Mouse (Mus musculus) Patski (cell line): ENCODE measurements around the gene Enpp1. TPM values are rescaled to one million over a fixed set of nuclear protein-coding genes. Genes with fewer than 3 reads are reported as not detected.

Experiments used
- ATAC-seq: fragments of 100-300 bp; one replicate; pipeline ENCODE4 v1.8.0; 2021
- CTCF ChIA-PET: fragments of 350-600 bp; sonication (Branson Sonifier 250); formaldehyde crosslinking; loops from one replicate; lab custom pipeline; 2022; ENCODE audit warnings: inconsistent platforms; lab: Charles Lee
- POLR2A ChIA-PET: fragments of 350-600 bp; sonication (Branson Sonifier 250); formaldehyde crosslinking; loops from one replicate; lab custom pipeline; 2022; ENCODE audit warnings: antibody characterized with exemption, inconsistent platforms; lab: Charles Lee
- DNase-seq: peaks from one replicate; pipeline ENCODE4 v3.0.0-alpha.2; 2011; ENCODE audit warnings: low read depth, low spot score
- H3K27me3 ChIP-seq: fragments of 371-371 bp; one replicate; pipeline ENCODE4 v1.5.1; 2021
- CTCF ChIP-seq: fragments of 100-300 bp; IDR thresholded peaks from one replicate; pipeline ENCODE4 v1.5.1; 2021
- in situ Hi-C: fragments of 300-500 bp; cut with MboI; formaldehyde crosslinking; loops from 3 replicates; pipeline ENCODE4 v1.11.1; 2018; ENCODE audit warnings: low pct_unique_long_range_greater_than_20kb, mixed read lengths
- polyA plus RNA-seq: library from polyadenylated mRNA; unstranded; gene quantifications from one replicate; pipeline ENCODE4 v1.2.3, GENCODE M21; 2021

The Enpp1 gene
- polyA plus RNA-seq, 1 experiment from 2014 or later: 4.0 TPM

DNA sequence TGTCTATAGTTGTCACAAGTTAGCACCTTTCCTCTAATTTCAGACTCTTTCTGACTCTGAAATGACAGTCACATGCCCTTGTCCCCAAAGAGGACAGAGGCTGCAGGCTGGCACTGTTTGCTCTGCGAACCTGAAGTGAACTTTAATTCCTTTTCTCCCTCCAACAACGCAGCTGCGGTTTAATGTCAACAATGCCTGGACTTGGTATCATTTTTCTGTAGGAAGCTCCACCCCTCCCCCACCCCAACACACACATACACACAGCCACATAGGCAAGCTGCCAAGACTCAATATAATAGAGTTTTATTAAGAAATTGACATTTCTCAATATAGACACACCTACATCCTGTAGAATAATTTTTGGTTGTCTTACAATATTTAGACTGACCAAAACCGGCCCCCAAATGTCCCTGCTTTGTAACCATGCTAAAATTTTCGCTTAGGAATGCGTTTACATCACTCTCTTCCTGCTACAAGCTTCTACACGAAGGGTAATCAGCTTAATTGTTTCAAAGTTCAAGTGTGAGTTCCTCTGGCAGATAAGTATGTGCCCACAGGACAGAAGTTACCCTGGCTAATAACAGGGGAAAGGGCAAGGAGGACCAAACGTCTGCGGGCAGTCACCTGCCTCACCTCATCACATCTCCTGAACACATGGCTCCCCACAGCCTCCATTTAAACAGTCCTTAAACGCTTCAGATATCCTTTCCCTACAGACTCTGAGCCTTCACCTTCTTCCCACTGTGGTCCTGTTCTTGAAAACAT, 73.5 kb downstream of the Enpp1 start:
- CTCF ChIA-PET: no interaction called here
- no peak for ATAC-seq
- DNase-seq: no peak

DNA sequence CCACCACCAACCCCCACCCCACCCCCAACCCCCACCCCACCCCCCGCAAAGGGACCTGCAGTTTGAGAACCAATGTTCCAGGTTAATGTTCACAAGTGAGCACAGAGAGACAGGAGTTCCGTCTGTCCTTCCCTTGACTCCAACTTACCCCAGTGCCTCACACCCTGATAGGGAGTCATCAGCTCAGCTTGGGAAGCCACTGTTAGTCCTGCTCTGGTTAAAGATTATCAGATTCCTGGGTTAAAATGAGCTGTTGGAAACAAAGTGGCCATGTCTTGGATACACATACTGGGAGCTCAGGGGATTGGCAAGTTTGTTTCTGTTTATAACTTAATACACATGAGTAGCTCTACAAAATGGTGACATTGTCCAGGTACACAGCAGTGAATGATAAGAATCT, 75.0 kb downstream of the Enpp1 start:
- ChIA-PET CTCF (interaction anchor here (1.3 kb wide), 1 partner anchor 153 kb away, joined by 3 read pairs; no protein-coding TSS in a partner anchor), POLR2A (no interaction called here)
- in situ Hi-C loops: loop anchor here (25.0 kb wide), 1 partner anchor 575 kb away; no protein-coding TSS in a partner anchor
- peak; percentile 57 for ATAC-seq
- no peak for DNase-seq
- H3K27me3 ChIP-seq: no peaks in the 10 kb centered on the region
- TF ChIP-seq CTCF: no peak

More for the DNA sequence above, 73.5 kb downstream of the Enpp1 start:
- no peaks in the 10 kb centered on the region for H3K27me3 ChIP-seq
- no peak for TF ChIP-seq CTCF
- in situ Hi-C loops: loop anchor here (25.0 kb wide), 1 partner anchor 574 kb away; no protein-coding TSS in a partner anchor
- POLR2A ChIA-PET: no interaction called here

DNA sequence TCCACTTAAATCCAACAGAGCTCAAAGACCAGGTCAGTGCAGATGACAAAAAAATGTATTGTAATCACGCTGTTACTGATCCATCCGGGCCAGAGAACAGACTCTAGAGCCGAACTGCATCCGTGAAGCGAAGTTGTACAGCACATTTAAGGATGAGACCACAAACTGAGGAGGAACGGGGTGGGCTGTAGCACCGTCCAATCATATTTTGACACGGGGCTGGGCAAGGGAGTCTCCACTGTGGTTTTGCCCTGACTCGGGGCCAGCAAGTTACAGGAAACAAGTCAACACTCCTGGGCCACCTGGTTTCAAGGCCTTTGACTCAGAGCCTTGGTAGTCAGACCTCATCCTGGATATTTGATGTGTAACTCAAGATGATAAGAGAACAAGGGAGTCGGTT, 76.1 kb downstream of the Enpp1 start:
- no peak for DNase-seq
- ATAC-seq: no peak
- TF ChIP-seq CTCF: no peak
- H3K27me3 ChIP-seq: no peaks in the 10 kb centered on the region
- in situ Hi-C loops: loop anchor here (25.0 kb wide), 1 partner anchor 576 kb away; no protein-coding TSS in a partner anchor
- POLR2A ChIA-PET: no interaction called here
- CTCF ChIA-PET: no interaction called here

DNA sequence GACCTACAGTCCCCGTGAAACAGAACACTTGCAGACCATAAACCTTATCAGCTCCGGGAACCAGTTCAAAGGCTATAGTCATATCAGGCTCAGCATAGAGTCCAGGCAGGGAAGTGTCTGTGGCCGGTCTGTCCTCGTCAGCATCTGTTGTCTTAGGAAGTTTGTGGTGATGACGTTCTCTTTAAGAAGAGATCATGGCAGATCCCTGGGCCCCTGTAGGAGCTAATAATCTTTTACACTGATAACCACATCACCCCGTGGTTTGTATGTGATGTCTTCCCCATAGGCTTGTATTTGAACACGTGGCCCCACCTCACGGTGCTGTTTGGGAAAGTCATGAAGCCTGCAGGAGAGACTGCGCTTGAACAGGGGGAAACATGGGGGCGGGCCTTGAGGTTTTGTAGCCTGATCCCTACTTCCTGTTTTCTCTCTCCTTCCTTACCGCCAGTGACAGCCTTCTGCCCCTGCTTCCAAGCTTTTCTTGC, 76.6 kb downstream of the Enpp1 start:
- CTCF ChIA-PET: no interaction called here
- no peaks in the 10 kb centered on the region for H3K27me3 ChIP-seq
- DNase-seq (no peak), ATAC-seq (no peak)
- in situ Hi-C loops: loop anchor here (25.0 kb wide), 1 partner anchor 577 kb away; no protein-coding TSS in a partner anchor
- no peak for TF ChIP-seq CTCF
- POLR2A ChIA-PET: no interaction called here

DNA sequence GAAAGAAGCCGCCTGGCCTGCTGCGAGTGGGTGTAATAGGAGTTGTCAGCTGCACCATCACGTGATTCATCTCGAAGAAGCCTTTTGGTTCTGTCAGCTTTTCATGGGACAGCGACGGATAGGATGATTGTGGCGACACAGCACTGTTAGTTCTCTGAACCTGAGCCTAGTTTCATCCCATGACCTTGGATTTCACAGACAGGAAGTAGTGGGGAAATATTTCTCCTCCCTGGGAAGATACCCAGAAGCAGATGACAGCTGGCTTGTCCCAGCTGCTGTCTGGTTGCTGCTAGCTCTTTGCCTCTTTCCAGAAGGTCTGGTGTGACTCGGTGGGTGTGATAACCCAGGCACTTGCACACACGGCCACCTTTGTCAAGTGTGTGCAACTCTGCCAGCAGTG, 77.7 kb downstream of the Enpp1 start:
- ChIA-PET POLR2A (interaction anchor here (0.6 kb wide), 1 partner anchor 242 kb away, joined by 3 read pairs; no protein-coding TSS in a partner anchor), CTCF (no interaction called here)
- in situ Hi-C loops: loop anchor here (5.0 to 25.0 kb wide), 2 partner anchors 153 to 578 kb away; no protein-coding TSS in a partner anchor
- H3K27me3 ChIP-seq: no peaks in the 10 kb centered on the region
- TF ChIP-seq CTCF: no peak
- no peak for DNase-seq
- ATAC-seq: no peak

DNA sequence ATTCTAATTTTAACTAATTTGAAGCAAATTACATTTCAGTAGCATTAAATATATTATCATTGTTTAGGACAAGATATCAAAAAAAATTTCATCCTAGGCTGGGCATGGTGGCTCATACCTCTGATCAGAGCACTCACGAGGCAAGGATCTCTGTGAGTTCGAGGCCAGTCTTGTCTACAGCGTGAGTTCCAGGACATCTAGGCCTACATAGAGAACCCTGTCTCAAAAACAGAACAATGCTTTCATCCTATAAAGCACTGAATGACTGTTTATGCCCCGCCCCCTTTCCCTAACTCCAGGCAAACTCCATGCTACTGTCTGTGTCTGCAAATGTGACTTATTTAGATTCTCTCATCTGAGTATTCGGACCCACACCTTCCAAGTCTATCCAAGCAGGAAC, 80.8 kb downstream of the Enpp1 start:
- POLR2A ChIA-PET: no interaction called here
- in situ Hi-C loops: loop anchor here (5.0 to 25.0 kb wide), 2 partner anchors 156 to 581 kb away; no protein-coding TSS in a partner anchor
- CTCF ChIA-PET: interaction anchor here (0.9 to 1.1 kb wide), 2 partner anchors 22 to 268 kb away, joined by 3 read pairs; no protein-coding TSS in a partner anchor
- DNase-seq (no peak), ATAC-seq (no peak)
- no peak for TF ChIP-seq CTCF
- H3K27me3 ChIP-seq: no peaks in the 10 kb centered on the region

DNA sequence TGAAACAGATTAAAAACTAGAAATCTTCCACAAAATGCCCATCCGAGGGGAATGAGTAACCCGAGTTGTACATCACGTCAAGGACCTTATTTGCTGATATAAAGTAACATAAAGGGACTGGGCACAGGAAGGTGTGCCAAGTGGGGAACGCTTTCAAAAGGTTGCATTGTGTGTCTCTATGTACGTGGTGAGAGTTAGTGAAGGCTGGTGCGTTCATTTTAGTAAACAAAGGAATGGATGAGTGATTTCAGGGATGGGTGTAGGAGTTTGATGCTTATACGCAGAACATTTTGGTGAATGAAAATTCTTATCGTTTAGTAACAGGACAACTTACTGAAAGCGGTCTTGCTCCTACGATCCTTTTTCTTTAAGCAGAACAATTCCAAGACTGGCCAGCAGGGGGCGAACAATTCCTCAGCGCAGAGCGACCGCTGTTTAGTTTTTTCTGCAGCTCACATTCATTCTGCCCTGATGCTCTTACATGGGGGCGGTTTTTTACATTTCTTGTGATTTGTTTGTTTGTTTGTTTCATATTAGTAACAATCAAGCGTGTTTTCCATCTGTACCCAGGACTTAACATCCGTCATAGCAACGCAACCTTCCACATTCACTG, 81.4 kb downstream of the Enpp1 start:
- ChIA-PET CTCF (interaction anchor here (0.9 to 1.8 kb wide), 4 partner anchors 22 to 267 kb away, joined by 3 to 9 read pairs (median 3); no protein-coding TSS in a partner anchor), POLR2A (no interaction called here)
- H3K27me3 ChIP-seq: no peaks in the 10 kb centered on the region
- peak; percentile 90 for TF ChIP-seq CTCF
- in situ Hi-C loops: loop anchor here (5.0 to 25.0 kb wide), 2 partner anchors 157 to 582 kb away; no protein-coding TSS in a partner anchor
- ATAC-seq: no peak
- no peak for DNase-seq

DNA sequence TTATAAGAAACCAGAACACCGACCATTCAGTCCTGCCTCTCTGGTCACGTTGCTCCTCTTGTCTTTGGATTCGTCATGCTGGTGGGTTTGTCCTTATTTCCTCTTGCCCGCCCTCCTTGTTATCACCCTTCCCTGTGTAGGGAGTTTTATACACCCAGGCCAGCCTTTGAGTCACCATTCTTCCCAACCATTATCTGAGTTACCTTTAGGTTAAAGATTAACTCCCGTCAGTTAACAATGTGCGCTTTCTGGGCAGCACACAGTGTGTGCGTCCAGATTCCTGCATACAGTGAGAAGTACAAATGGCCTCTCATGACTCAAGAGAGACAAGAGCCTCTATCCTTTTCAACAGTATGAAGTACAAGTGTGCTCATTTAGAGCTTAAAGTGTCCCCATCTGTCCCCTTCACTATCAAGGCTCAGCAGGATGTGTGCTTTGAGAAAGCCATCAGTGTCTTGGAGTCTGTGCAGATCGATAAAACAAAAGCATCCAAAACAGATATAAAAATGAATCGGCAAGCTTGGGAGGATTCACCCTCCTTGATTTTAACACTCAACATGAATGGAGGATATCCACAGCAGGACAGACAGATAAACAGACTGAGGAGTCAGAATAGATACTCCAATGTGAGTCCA, 82.8 kb downstream of the Enpp1 start:
- in situ Hi-C loops: loop anchor here (5.0 to 25.0 kb wide), 3 partner anchors 462 to 814 kb away; no protein-coding TSS in a partner anchor
- DNase-seq: no peak
- no peak for TF ChIP-seq CTCF
- H3K27me3 ChIP-seq: no peaks in the 10 kb centered on the region
- ChIA-PET POLR2A (no interaction called here), CTCF (interaction anchor here (0.7 to 1.8 kb wide), 2 partner anchors 161 to 331 kb away, joined by 3 to 9 read pairs; no protein-coding TSS in a partner anchor)
- peak; percentile 76 for ATAC-seq

DNA sequence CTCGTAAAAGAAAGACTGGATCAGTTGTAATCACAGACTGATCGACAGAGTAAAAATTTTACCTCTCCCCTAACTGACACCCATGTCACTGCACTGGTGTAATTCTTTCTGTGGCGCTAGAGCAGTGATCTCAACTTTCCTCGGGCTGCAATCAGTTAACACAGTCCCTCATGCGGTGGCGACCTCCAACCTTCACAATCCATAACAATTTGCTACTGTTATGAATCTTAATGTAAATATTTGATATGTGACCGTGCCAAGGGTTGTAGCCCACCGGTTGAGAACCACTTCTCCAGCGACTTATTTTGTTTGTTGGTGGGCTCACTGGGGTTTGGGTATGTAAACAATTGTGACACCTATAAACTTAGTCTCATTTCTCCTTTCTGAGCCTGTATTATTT, 83.5 kb downstream of the Enpp1 start:
- no peaks in the 10 kb centered on the region for H3K27me3 ChIP-seq
- ChIA-PET POLR2A (no interaction called here), CTCF (interaction anchor here (2.1 kb wide), 1 partner anchor 316 kb away, joined by 5 read pairs; no protein-coding TSS in a partner anchor)
- in situ Hi-C loops: loop anchor here (5.0 to 25.0 kb wide), 3 partner anchors 461 to 814 kb away; no protein-coding TSS in a partner anchor
- DNase-seq (no peak), ATAC-seq (no peak)
- TF ChIP-seq CTCF: no peak

DNA sequence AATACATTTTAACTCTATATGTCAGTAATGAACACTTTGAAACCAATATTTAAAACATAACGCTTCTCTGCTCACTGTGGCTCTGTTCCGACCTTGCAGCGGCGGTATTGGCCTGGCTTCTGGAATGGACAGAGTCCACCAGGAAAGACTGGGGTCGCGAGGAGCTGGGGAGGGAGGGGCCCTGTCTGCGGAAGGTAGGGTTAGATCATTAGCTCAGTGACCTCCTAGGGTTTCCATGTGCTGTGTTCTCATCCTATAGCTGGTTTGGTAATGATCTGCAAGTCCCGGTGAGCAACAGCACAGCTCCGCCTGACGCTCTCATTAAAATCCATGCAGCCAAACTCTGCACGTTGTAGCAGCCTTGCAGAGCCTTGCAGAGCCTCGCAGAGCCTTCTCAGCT, 84.7 kb downstream of the Enpp1 start:
- TF ChIP-seq CTCF: no peak
- POLR2A ChIA-PET: no interaction called here
- no peaks in the 10 kb centered on the region for H3K27me3 ChIP-seq
- no peak for ATAC-seq
- CTCF ChIA-PET: interaction anchor here (1.0 to 2.1 kb wide), 2 partner anchors 163 to 315 kb away, joined by 3 to 5 read pairs; no protein-coding TSS in a partner anchor
- no peak for DNase-seq
- in situ Hi-C loops: loop anchor here (5.0 to 25.0 kb wide), 3 partner anchors 460 to 812 kb away; no protein-coding TSS in a partner anchor
